ENCODE assay signal across 11 mouse cellular contexts in genomic region chr2:60071813-60072212, GRCm38 (mm10).
DNase-seq lines count a peak whose midpoint lies in the region; ATAC-seq lines count a peak whose summit lies in the region.
"Had no signal": no experiment of that assay in that cellular context is flagged by ENCODE, and none has a peak within 500 bp of the region (broad histone marks: within the 10 kb centered on the region; RNA-seq: fewer than 3 reads in every experiment).

No protein-coding gene starts in this region.

- no peak for ATAC-seq in liver, embryonic 11.5 days (replicated peaks; ENCODE audit: low FRiP score)
- no peak for ATAC-seq in forebrain, embryonic 16.5 days

- no peaks in the 10 kb centered on the region for H3K9me3 ChIP-seq in liver, embryonic 11.5 days (ENCODE audit: control insufficient read depth, low read length)
- H3K9me3 ChIP-seq in forebrain, embryonic 16.5 days (ENCODE audit: control insufficient read depth, low read length), result no peaks in the 10 kb centered on the region
- H3K9me3 ChIP-seq: G1E; limb, embryonic 15.5 days had no signal

- no peak overlapping the region for H3K27ac ChIP-seq in liver, embryonic 11.5 days (ENCODE audit: low read depth, low read length)
- no peak overlapping the region for H3K27ac ChIP-seq in forebrain, embryonic 16.5 days (ENCODE audit: low read length)
- H3K27ac ChIP-seq: limb, embryonic 15.5 days had no signal

- no peak overlapping the region for H3K4me2 ChIP-seq in liver, embryonic 11.5 days
- no peak overlapping the region for H3K4me2 ChIP-seq in forebrain, embryonic 16.5 days (ENCODE audit: low read length)
- H3K4me2 ChIP-seq: limb, embryonic 15.5 days had no signal

- H3K27me3 ChIP-seq in liver, embryonic 11.5 days (replicated peaks; ENCODE audit: control insufficient read depth, insufficient read depth, low read length), result no peaks in the 10 kb centered on the region
- no peaks in the 10 kb centered on the region for H3K27me3 ChIP-seq in forebrain, embryonic 16.5 days (replicated peaks; ENCODE audit: control insufficient read depth, insufficient read depth, low read length)
- H3K27me3 ChIP-seq: limb, embryonic 15.5 days had no signal

- H3K4me1 ChIP-seq in liver, embryonic 11.5 days (replicated peaks; ENCODE audit: control insufficient read depth, insufficient read depth, low read length), result peaks cover 10% of the 10 kb centered on the region
- H3K4me1 ChIP-seq in forebrain, embryonic 16.5 days (replicated peaks; ENCODE audit: control insufficient read depth, insufficient read depth, low read length), result peaks cover under 1% of the 10 kb centered on the region; the same call in 1 of the 2 replicates
- H3K4me1 ChIP-seq: limb, embryonic 15.5 days had no signal

- peak; percentile 20 for DNase-seq in liver
- DNase-seq in liver, embryonic 11.5 days (ENCODE audit: low spot score), result no peak
- DNase-seq in heart, postnatal 4 days, result peak; percentile 13
- peak; percentile 78 for DNase-seq in lung, postnatal 25 days (ENCODE audit: low spot score)
- DNase-seq in thymus, postnatal 4 days, result peak; percentile 34
- no peak for DNase-seq in left cerebral cortex, adult 11 months (ENCODE audit: low spot score)
- DNase-seq in left cerebral cortex, postnatal 10 days (ENCODE audit: extremely low spot score in 1 of 2, low spot score in 2 of 2), result no peak
- DNase-seq: cerebellum, adult 18-20 months had no signal

- no peaks in the 10 kb centered on the region for H3K36me3 ChIP-seq in liver, embryonic 11.5 days (ENCODE audit: control insufficient read depth, insufficient read depth, low read length)
- H3K36me3 ChIP-seq in forebrain, embryonic 16.5 days (ENCODE audit: control insufficient read depth, insufficient read depth), result no peaks in the 10 kb centered on the region

- intact Hi-C loops in left cerebral cortex, postnatal 10 days (cut with DNase I), result no loop called here

- H3K4me3 ChIP-seq in liver, embryonic 11.5 days (ENCODE audit: low read depth, low read length), result no peak overlapping the region
- no peak overlapping the region for H3K4me3 ChIP-seq in forebrain, embryonic 16.5 days (replicated peaks; ENCODE audit: low read length)
- H3K4me3 ChIP-seq: limb, embryonic 15.5 days had no signal

- 35% methylated on average over 8 of the region's 8 CpGs for WGBS in liver, embryonic 11.5 days
- WGBS in forebrain, embryonic 16.5 days, result 78% methylated on average over 8 of the region's 8 CpGs

- no peak overlapping the region for H3K9ac ChIP-seq in liver, embryonic 11.5 days (ENCODE audit: low read depth, low read length)
- no peak overlapping the region for H3K9ac ChIP-seq in forebrain, embryonic 16.5 days (replicated peaks; ENCODE audit: low read depth, low read length)
- H3K9ac ChIP-seq: limb, embryonic 15.5 days had no signal

Comparison
In these comparisons a context has a peak if more than half of its experiments do, and no peak if none do; other contexts are left out.
1. DNase-seq: peak in liver (single experiment), heart, postnatal 4 days (single experiment), lung, postnatal 25 days (single experiment) and thymus, postnatal 4 days (single experiment); none in liver, embryonic 11.5 days (single experiment), left cerebral cortex, adult 11 months (single experiment) and left cerebral cortex, postnatal 10 days (0 of 2).